Mouse (Mus musculus): ENCODE data around the gene Akap13. TPM values are rescaled to one million over a fixed set of nuclear protein-coding genes. Genes with fewer than 3 reads are reported as not detected.

Gene Akap13
- total RNA-seq, 4 experiments from 2014 or later = 21.0 to 24.6 (median 21.5) TPM

GRCm38 (mm10) chr7:75456152-75456888 is 986 bp downstream of the Akap13 start:
- DNase-seq (ENCODE audit: low spot score in 2 of 2) = no peak

GRCm38 (mm10) chr7:75460290-75460689 is 5.0 kb downstream of the Akap13 start:
- DNase-seq (ENCODE audit: low spot score in 2 of 2) = no peak

GRCm38 (mm10) chr7:75463579-75464162 is 8.3 kb downstream of the Akap13 start:
- no peak for DNase-seq (ENCODE audit: low spot score in 2 of 2)

- no peak for DNase-seq (ENCODE audit: low spot score in 2 of 2)
Measured at GRCm38 (mm10) chr7:75467791-75468190, 12.5 kb downstream of the Akap13 start.

- no peak for DNase-seq (ENCODE audit: low spot score in 2 of 2)
Measured at GRCm38 (mm10) chr7:75470318-75470925, 15.1 kb downstream of the Akap13 start.

GRCm38 (mm10) chr7:75472316-75473195 is 17.2 kb downstream of the Akap13 start:
- DNase-seq (ENCODE audit: low spot score in 2 of 2) = no peak

GRCm38 (mm10) chr7:75473294-75473693 is 18.0 kb downstream of the Akap13 start:
- no peak for DNase-seq (ENCODE audit: low spot score in 2 of 2)

- no peak for DNase-seq (ENCODE audit: low spot score in 2 of 2)
Measured at GRCm38 (mm10) chr7:75474064-75474463, 18.7 kb downstream of the Akap13 start.

GRCm38 (mm10) chr7:75474564-75475150 is 19.3 kb downstream of the Akap13 start:
- no peak for DNase-seq (ENCODE audit: low spot score in 2 of 2)

- DNase-seq (ENCODE audit: low spot score in 2 of 2) = no peak
Measured at GRCm38 (mm10) chr7:75478060-75478459, 22.7 kb downstream of the Akap13 start.

GRCm38 (mm10) chr7:75480721-75481426 is 25.5 kb downstream of the Akap13 start:
- DNase-seq (ENCODE audit: low spot score in 2 of 2) = no peak

- DNase-seq (ENCODE audit: low spot score in 2 of 2) = no peak
Measured at GRCm38 (mm10) chr7:75486031-75486430, 30.7 kb downstream of the Akap13 start.

GRCm38 (mm10) chr7:75495941-75496441 is 40.7 kb downstream of the Akap13 start:
- DNase-seq (ENCODE audit: low spot score in 2 of 2) = no peak

GRCm38 (mm10) chr7:75498627-75499026 is 43.3 kb downstream of the Akap13 start:
- no peak for DNase-seq (ENCODE audit: low spot score in 2 of 2)

GRCm38 (mm10) chr7:75499271-75499670 is 43.9 kb downstream of the Akap13 start:
- no peak for DNase-seq (ENCODE audit: low spot score in 2 of 2)

- DNase-seq (ENCODE audit: low spot score in 2 of 2) = no peak
Measured at GRCm38 (mm10) chr7:75500164-75500563, 44.8 kb downstream of the Akap13 start.

GRCm38 (mm10) chr7:75500793-75501192 is 45.5 kb downstream of the Akap13 start:
- no peak for DNase-seq (ENCODE audit: low spot score in 2 of 2)

- no peak for DNase-seq (ENCODE audit: low spot score in 2 of 2)
Measured at GRCm38 (mm10) chr7:75504524-75504923, 49.2 kb downstream of the Akap13 start.

- no peak for DNase-seq (ENCODE audit: low spot score in 2 of 2)
Measured at GRCm38 (mm10) chr7:75506628-75507027, 51.3 kb downstream of the Akap13 start.

- no peak for DNase-seq (ENCODE audit: low spot score in 2 of 2)
Measured at GRCm38 (mm10) chr7:75509085-75509873, 53.9 kb downstream of the Akap13 start.
